Mouse (Mus musculus) cortical plate, adult 2 months (tissue): Measurements from ENCODE around the gene Cnot6l.

Source experiments
- CTCF ChIP-seq: fragments of 200-500 bp; IDR thresholded peaks from 2 replicates; pipeline ENCODE4 v1.5.1; 2011; ENCODE audit warnings: mild to moderate bottlenecking, control low read depth, low read length; ENCODE audit not compliant: insufficient read depth; ENCODE audit errors: extremely low read depth
- POLR2A ChIP-seq: fragments of 200-500 bp; IDR thresholded peaks from 2 replicates; pipeline ENCODE4 v1.6.1; 2011; ENCODE audit warnings: mild to moderate bottlenecking, low read length, control low read depth; ENCODE audit not compliant: insufficient read depth; ENCODE audit errors: extremely low read depth

- TF ChIP-seq CTCF, result no peak
- TF ChIP-seq POLR2A, result no peak
Measured at GRCm38 (mm10) chr5:96041507-96042104, 122.4 kb downstream of the Cnot6l start.
